Mouse (Mus musculus) embryo, embryonic 9.5 days (tissue): ENCODE measurements around the gene Slc5a5.

Experiments
- DNase-seq: peaks from one replicate; pipeline ENCODE4 v3.0.0-alpha.2; 2017; ENCODE audit errors: extremely low spot score

The Slc5a5 gene

GRCm38 (mm10) chr8:70836666-70837065 is 55.9 kb downstream of the Slc5a5 start:
- no peak for DNase-seq

- DNase-seq: no peak
These were observed 58.5 kb downstream of the Slc5a5 start for GRCm38 (mm10) chr8:70834071-70834470.

- DNase-seq: no peak
These were observed 59.0 kb downstream of the Slc5a5 start for GRCm38 (mm10) chr8:70833520-70833919.

DNA sequence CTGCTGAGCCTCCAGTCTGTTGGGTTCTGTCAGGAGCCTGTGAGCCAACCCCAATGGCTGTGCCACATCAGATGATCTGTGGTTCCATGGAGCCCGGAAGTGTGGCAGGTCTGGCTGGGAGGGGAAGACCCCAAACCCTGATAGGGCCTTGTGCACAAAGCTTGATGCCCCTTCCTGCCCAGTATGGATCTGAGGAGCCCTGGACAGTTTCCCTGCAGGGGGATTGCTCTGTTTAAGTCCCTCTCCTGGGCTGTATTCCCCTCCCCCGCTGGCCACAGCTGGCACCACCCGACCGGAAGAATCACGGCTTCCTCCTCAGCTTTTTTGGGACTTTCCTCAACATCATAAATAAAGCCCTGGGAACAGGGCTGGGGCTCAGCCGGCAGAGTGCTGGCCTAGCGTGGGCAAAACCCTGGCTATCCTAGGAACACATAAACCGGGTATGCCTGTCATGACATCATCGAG is 59.5 kb downstream of the Slc5a5 start:
- no peak for DNase-seq
